Mouse (Mus musculus): Measurements from ENCODE around the gene Timm13.

GRCm38 (mm10) chr10:80947802-80948201 is 47.0 kb upstream of the Timm13 start:
- no peak for TF ChIP-seq CTCF (IDR thresholded peaks at IDR 0.05; ENCODE audit: low read depth, low read length)
- no peak for TF ChIP-seq POLR2A (IDR thresholded peaks at IDR 0.05; ENCODE audit: insufficient read depth, low read length)
- TF ChIP-seq EP300 (IDR thresholded peaks at IDR 0.05; ENCODE audit: insufficient read depth, low read depth, low read length) = no peak

Measured in ES-Bruce4 (cell line).